Comparison of ENCODE assay signal across 8 mouse cellular contexts in genomic region chr1:74386714-74387385, GRCm38 (mm10). TPM values are rescaled to one million over a fixed set of nuclear protein-coding genes. Genes with fewer than 3 reads are reported as not detected.
DNase-seq lines count a peak whose midpoint lies in the region; ATAC-seq lines count a peak whose summit lies in the region.

No protein-coding gene starts in this region.

- WGBS in heart, embryonic 13.5 days = 2% methylated on average over 26 of the region's 26 CpGs
- WGBS in liver, embryonic 13.5 days (ENCODE audit: insufficient replicate concordance) = 1% methylated on average over 26 of the region's 26 CpGs
- under 1% methylated on average over 26 of the region's 26 CpGs for WGBS in stomach, embryonic 16.5 days

- H3K27ac ChIP-seq in brown adipose tissue, adult 24 weeks (replicated peaks; ENCODE audit: low read depth, low read length) = peak overlapping the region; percentile 95
- H3K27ac ChIP-seq in heart, embryonic 13.5 days (replicated peaks) = peak overlapping the region; percentile 99
- H3K27ac ChIP-seq in liver, embryonic 13.5 days = peak overlapping the region; percentile 92
- peak overlapping the region; percentile 99 for H3K27ac ChIP-seq in stomach, embryonic 16.5 days (ENCODE audit: low read length)

- H3K4me2 ChIP-seq in heart, embryonic 13.5 days = peak overlapping the region; percentile 68
- peak overlapping the region; percentile 78 for H3K4me2 ChIP-seq in liver, embryonic 13.5 days
- peak overlapping the region; percentile 61 for H3K4me2 ChIP-seq in stomach, embryonic 16.5 days (ENCODE audit: low read depth, low read length)

- no peaks in the 10 kb centered on the region for H3K36me3 ChIP-seq in heart, embryonic 13.5 days
- H3K36me3 ChIP-seq in liver, embryonic 13.5 days = no peaks in the 10 kb centered on the region
- no peaks in the 10 kb centered on the region for H3K36me3 ChIP-seq in stomach, embryonic 16.5 days (ENCODE audit: control insufficient read depth, insufficient read depth, low read length)

- H3K4me3 ChIP-seq in brown adipose tissue, adult 24 weeks (ENCODE audit: insufficient read depth, low read depth, low read length) = peak overlapping the region; percentile 75
- H3K4me3 ChIP-seq in heart, embryonic 13.5 days = peak overlapping the region; percentile 62
- H3K4me3 ChIP-seq in liver, embryonic 13.5 days (replicated peaks) = peak overlapping the region; percentile 69
- peak overlapping the region; percentile 63 for H3K4me3 ChIP-seq in stomach, embryonic 16.5 days (replicated peaks; ENCODE audit: low read length)

- peak overlapping the region; percentile 88 for H3K9ac ChIP-seq in heart, embryonic 13.5 days
- H3K9ac ChIP-seq in liver, embryonic 13.5 days = peak overlapping the region; percentile 81
- peak overlapping the region; percentile 86 for H3K9ac ChIP-seq in stomach, embryonic 16.5 days (ENCODE audit: low read length)

- H3K9me3 ChIP-seq in heart, embryonic 13.5 days = no peaks in the 10 kb centered on the region
- H3K9me3 ChIP-seq in liver, embryonic 13.5 days (replicated peaks) = no peaks in the 10 kb centered on the region
- no peaks in the 10 kb centered on the region for H3K9me3 ChIP-seq in stomach, embryonic 16.5 days (replicated peaks; ENCODE audit: control insufficient read depth, low read length)

- peak; percentile 72 for ATAC-seq in heart, embryonic 13.5 days (ENCODE audit: extremely low read depth, insufficient number of reproducible peaks, low FRiP score, low TSS enrichment)
- peak; percentile 78 for ATAC-seq in liver, embryonic 13.5 days (ENCODE audit: low read depth)
- peak; percentile 88 for ATAC-seq in stomach, embryonic 16.5 days (ENCODE audit: insufficient read depth, low FRiP score)

- peak; percentile 95 for DNase-seq in CD4-positive, CD25-positive, alpha-beta regulatory T cell, adult 2 months (ENCODE audit: low read depth, low spot score)
- DNase-seq in fat pad, adult 2 months (ENCODE audit: extremely low read depth, low read depth, low spot score) = peak; percentile 71
- DNase-seq in kidney, postnatal 10 days = peak; percentile 95
- peak; percentile 88 for DNase-seq in liver, embryonic 13.5 days
- DNase-seq in neural tube, embryonic 10.5 days (ENCODE audit: extremely low spot score, low spot score) = peak; percentile 100

- no peaks in the 10 kb centered on the region for H3K27me3 ChIP-seq in heart, embryonic 13.5 days (replicated peaks)
- no peaks in the 10 kb centered on the region for H3K27me3 ChIP-seq in liver, embryonic 13.5 days
- H3K27me3 ChIP-seq in stomach, embryonic 16.5 days (ENCODE audit: control insufficient read depth, insufficient read depth, low read length) = no peaks in the 10 kb centered on the region

- peaks cover 8% of the 10 kb centered on the region; the same call in 1 of the 2 replicates for H3K4me1 ChIP-seq in brown adipose tissue, adult 24 weeks (ENCODE audit: control insufficient read depth, insufficient read depth, insufficient read length, low read length)
- H3K4me1 ChIP-seq in heart, embryonic 13.5 days = peaks cover 42% of the 10 kb centered on the region
- H3K4me1 ChIP-seq in liver, embryonic 13.5 days (replicated peaks) = peaks cover 71% of the 10 kb centered on the region
- peaks cover 31% of the 10 kb centered on the region for H3K4me1 ChIP-seq in stomach, embryonic 16.5 days (ENCODE audit: control insufficient read depth, insufficient read depth, low read length)

RNA-seq across cellular contexts. Expression of gene Ctdsp1, which starts 4.5 kb away (rescaled TPM):
- polyA plus RNA-seq in brown adipose tissue, adult 24 weeks (2012; ENCODE audit: insufficient read depth, insufficient read length, missing spikeins) = 66.8 and 98.0 TPM in 2 replicates
- 57.3 and 60.4 TPM in 2 replicates for polyA plus RNA-seq in heart, embryonic 13.5 days (2015; fragmentation: Nextera tagmentation; extraction: Ambion mirVana)
- 33.1 and 35.6 TPM in 2 replicates for polyA plus RNA-seq in liver, embryonic 13.5 days (2015; fragmentation: Nextera tagmentation; extraction: Ambion mirVana)
- polyA plus RNA-seq in stomach, embryonic 16.5 days (2015; fragmentation: Nextera tagmentation; extraction: Ambion mirVana) = 77.9 and 88.9 TPM in 2 replicates

RNA-seq across cellular contexts. Expression of gene Slc11a1, which starts 11.9 kb away (rescaled TPM):
- 1.5 and 5.8 TPM in 2 replicates for polyA plus RNA-seq in brown adipose tissue, adult 24 weeks (2012; ENCODE audit: insufficient read depth, insufficient read length, missing spikeins)
- polyA plus RNA-seq in heart, embryonic 13.5 days (2015; fragmentation: Nextera tagmentation; extraction: Ambion mirVana) = 2.8 and 3.1 TPM in 2 replicates
- polyA plus RNA-seq in liver, embryonic 13.5 days (2015; fragmentation: Nextera tagmentation; extraction: Ambion mirVana) = 9.6 and 10.0 TPM in 2 replicates
- polyA plus RNA-seq in stomach, embryonic 16.5 days (2015; fragmentation: Nextera tagmentation; extraction: Ambion mirVana) = 7.7 and 8.7 TPM in 2 replicates

RNA-seq across cellular contexts. Expression of gene Vil1, which starts 22.3 kb away (rescaled TPM):
- polyA plus RNA-seq in brown adipose tissue, adult 24 weeks (2012; ENCODE audit: insufficient read depth, insufficient read length, missing spikeins) = 0.46 and 1.1 TPM in 2 replicates
- polyA plus RNA-seq in heart, embryonic 13.5 days (2015; fragmentation: Nextera tagmentation; extraction: Ambion mirVana) = 0.19 and 0.45 TPM in 2 replicates
- 0.62 and 0.90 TPM in 2 replicates for polyA plus RNA-seq in liver, embryonic 13.5 days (2015; fragmentation: Nextera tagmentation; extraction: Ambion mirVana)
- polyA plus RNA-seq in stomach, embryonic 16.5 days (2015; fragmentation: Nextera tagmentation; extraction: Ambion mirVana) = 29.1 and 29.8 TPM in 2 replicates

RNA-seq across cellular contexts. Expression of gene Catip, which starts 24.9 kb away (rescaled TPM):
- not detected in 2 replicates for polyA plus RNA-seq in brown adipose tissue, adult 24 weeks (2012; ENCODE audit: insufficient read depth, insufficient read length, missing spikeins)
- polyA plus RNA-seq in heart, embryonic 13.5 days (2015; fragmentation: Nextera tagmentation; extraction: Ambion mirVana) = 0.33 and 0.38 TPM in 2 replicates
- 0.08 and 0.13 TPM in 2 replicates for polyA plus RNA-seq in liver, embryonic 13.5 days (2015; fragmentation: Nextera tagmentation; extraction: Ambion mirVana)
- polyA plus RNA-seq in stomach, embryonic 16.5 days (2015; fragmentation: Nextera tagmentation; extraction: Ambion mirVana) = 0.66 and 0.77 TPM in 2 replicates

Comparison
In these comparisons a context has a peak if more than half of its experiments do, and no peak if none do; other contexts are left out.
1. Peak in every context shown above with its lines: DNase-seq, ATAC-seq, H3K4me3 ChIP-seq and H3K27ac ChIP-seq.
2. RNA of gene Vil1, which starts 22.3 kb away (polyA plus RNA-seq): 29.1 to 29.8 TPM in stomach, embryonic 16.5 days; 0.46 to 1.1 TPM in brown adipose tissue, adult 24 weeks, 0.62 to 0.90 TPM in liver, embryonic 13.5 days and 0.19 to 0.45 TPM in heart, embryonic 13.5 days; every median in the first group is over 10 times any median in the second.